Mouse (Mus musculus) testis, adult 2 months (tissue): Measurements from ENCODE around the gene Tmem209.

Source experiments
- CTCF ChIP-seq: fragments of 200-500 bp; IDR thresholded peaks from 2 replicates; pipeline ENCODE4 v1.5.1; 2012; ENCODE audit warnings: low read depth, mild to moderate bottlenecking, inconsistent platforms, low read length, moderate library complexity; ENCODE audit not compliant: control insufficient read depth, insufficient read depth, insufficient replicate concordance
- POLR2A ChIP-seq: fragments of 200-500 bp; IDR thresholded peaks from 2 replicates; pipeline ENCODE4 v1.6.1; 2012; ENCODE audit warnings: low read depth, mild to moderate bottlenecking, inconsistent platforms, low read length, moderate library complexity; ENCODE audit not compliant: control insufficient read depth

DNA sequence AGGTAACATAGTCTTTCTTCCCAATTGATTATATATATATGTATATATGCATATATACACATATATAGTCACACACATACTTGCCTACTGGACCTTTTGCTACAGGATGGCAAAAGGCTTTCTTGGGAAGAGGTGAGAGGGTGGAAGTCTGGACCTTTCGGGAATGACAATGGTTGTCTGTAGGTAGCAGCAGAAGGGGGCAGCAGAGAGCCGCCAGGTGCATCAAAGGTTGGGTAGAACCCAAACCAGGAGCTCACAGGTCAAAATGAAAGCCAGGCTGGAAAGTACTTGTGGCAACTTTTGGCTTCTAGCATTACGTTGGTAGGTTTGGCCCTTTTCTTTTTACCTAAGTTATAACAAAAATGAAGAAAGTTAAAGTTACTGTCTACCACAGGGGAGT, 25.8 kb upstream of the Tmem209 start:
- TF ChIP-seq CTCF (peak; percentile 48; the same call in 1 of the 2 replicates), POLR2A (no peak)
